Mouse (Mus musculus): ENCODE data around the gene Atp6v1f.

- TF ChIP-seq MAFK (IDR thresholded peaks at IDR 0.05; ENCODE audit: insufficient read depth, low read depth, low read length) = no peak
- no peak for TF ChIP-seq HCFC1 (IDR thresholded peaks at IDR 0.05; ENCODE audit: borderline replicate concordance, insufficient read depth, low read length)
- TF ChIP-seq ZNF384 (IDR thresholded peaks at IDR 0.05; ENCODE audit: low read depth, low read length) = no peak
- no peak for TF ChIP-seq CHD2 (IDR thresholded peaks at IDR 0.05; ENCODE audit: low read depth, low read length)
Observed at GRCm38 (mm10) chr6:29432676-29433037, 34.9 kb upstream of the Atp6v1f start.
